Mouse (Mus musculus) neural tube, embryonic 13.5 days (tissue): Measurements from ENCODE around the gene Ccni. TPM values are rescaled to one million over a fixed set of nuclear protein-coding genes. Genes with fewer than 3 reads are reported as not detected.

Source experiments
- ATAC-seq: fragments of 200-750 bp; cut with Nextera tagmentation; 2 replicates; pipeline ENCODE4 v1.8.0; 2017; ENCODE audit warnings: low read depth, mild to moderate bottlenecking, moderate TSS enrichment, moderate library complexity
- H3K27ac ChIP-seq: fragments of 300-500 bp; sonication (generic); replicated peaks from 2 replicates; pipeline ENCODE4 v1.5.1; 2015; ENCODE audit warnings: moderate library complexity, mild to moderate bottlenecking, inconsistent platforms
- H3K27me3 ChIP-seq: fragments of 300-500 bp; sonication (generic); 2 replicates; pipeline ENCODE4 v1.6.1; 2015; ENCODE audit warnings: mild to moderate bottlenecking, inconsistent platforms
- H3K36me3 ChIP-seq: fragments of 300-500 bp; sonication (generic); 2 replicates; pipeline ENCODE4 v1.6.1; 2015; ENCODE audit warnings: mild to moderate bottlenecking, inconsistent platforms
- H3K4me1 ChIP-seq: fragments of 300-500 bp; sonication (generic); replicated peaks from 2 replicates; pipeline ENCODE4 v1.6.1; 2015; ENCODE audit warnings: inconsistent platforms
- H3K4me2 ChIP-seq: fragments of 300-500 bp; sonication (generic); 2 replicates; pipeline ENCODE4 v1.6.1; 2015; ENCODE audit warnings: inconsistent platforms, mild to moderate bottlenecking, moderate library complexity
- H3K4me3 ChIP-seq: fragments of 300-500 bp; sonication (generic); 2 replicates; pipeline ENCODE4 v1.5.1; 2015; ENCODE audit warnings: mild to moderate bottlenecking, inconsistent platforms
- H3K9ac ChIP-seq: fragments of 300-500 bp; sonication (generic); 2 replicates; pipeline ENCODE4 v1.6.1; 2015; ENCODE audit warnings: moderate library complexity, mild to moderate bottlenecking, inconsistent platforms
- H3K9me3 ChIP-seq: fragments of 300-500 bp; sonication (generic); 2 replicates; pipeline ENCODE4 v1.6.1; 2016; ENCODE audit warnings: inconsistent platforms
- WGBS: fragments of 180-500 bp; shearing (Covaris S2); methylation state at CpG from one replicate; pipeline ENCODE4 v1.1.7; 2015; 5-methylcytosine and 5-hydroxymethylcytosine counted together
- polyA plus RNA-seq: library from polyadenylated mRNA; unstranded; fragments of >200 nt; fragmentation: Nextera tagmentation; extraction: Ambion mirVana; gene quantifications from 2 replicates; pipeline ENCODE4 v1.2.1, GENCODE M21; 2015

Ccni gene
- polyA plus RNA-seq, 1 experiment from 2014 or later = 140 TPM

GRCm38 (mm10) chr5:93149969-93150777 lies 56.1 kb downstream of the Ccni start:
- Histone ChIP-seq H3K27me3 (no peaks in the 10 kb centered on the region), H3K4me2 (no peak overlapping the region), H3K4me1 (peaks cover 44% of the 10 kb centered on the region), H3K4me3 (no peak overlapping the region), H3K27ac (no peak overlapping the region), H3K36me3 (peaks cover 15% of the 10 kb centered on the region), H3K9ac (no peak overlapping the region), H3K9me3 (no peaks in the 10 kb centered on the region)
- no peak for ATAC-seq
- WGBS = 80% methylated on average over 12 of the region's 12 CpGs

DNA sequence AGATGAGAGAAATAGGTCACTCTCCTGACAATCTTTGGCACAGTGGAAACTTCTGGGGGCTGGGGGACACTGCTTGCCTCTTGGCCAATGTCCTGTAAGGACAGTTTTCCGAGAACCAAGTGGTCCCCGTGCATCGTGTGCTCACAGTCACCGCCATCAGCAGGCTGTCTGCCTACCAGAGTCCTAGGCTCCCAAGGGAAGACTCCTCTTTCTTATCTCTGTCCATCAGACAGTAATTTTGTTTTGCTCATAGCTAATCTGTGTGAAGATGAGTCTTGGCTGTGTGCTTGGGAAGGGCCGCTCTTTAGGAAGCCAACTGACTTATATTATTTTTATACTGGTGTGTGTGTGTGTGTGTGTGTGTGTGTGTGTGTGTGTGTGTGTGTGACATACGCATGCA lies 60.8 kb downstream of the Ccni start:
- no peaks in the 10 kb centered on the region for H3K9me3 ChIP-seq
- H3K4me2 ChIP-seq = no peak overlapping the region
- no peak overlapping the region for H3K9ac ChIP-seq
- no peak overlapping the region for H3K4me3 ChIP-seq
- H3K4me1 ChIP-seq = peaks cover 40% of the 10 kb centered on the region
- H3K27me3 ChIP-seq = no peaks in the 10 kb centered on the region
- ATAC-seq = no peak; the same call in 1 of the 2 replicates
- 66% methylated on average over 6 of the region's 6 CpGs for WGBS
- peaks cover 40% of the 10 kb centered on the region for H3K36me3 ChIP-seq
- no peak overlapping the region for H3K27ac ChIP-seq

DNA sequence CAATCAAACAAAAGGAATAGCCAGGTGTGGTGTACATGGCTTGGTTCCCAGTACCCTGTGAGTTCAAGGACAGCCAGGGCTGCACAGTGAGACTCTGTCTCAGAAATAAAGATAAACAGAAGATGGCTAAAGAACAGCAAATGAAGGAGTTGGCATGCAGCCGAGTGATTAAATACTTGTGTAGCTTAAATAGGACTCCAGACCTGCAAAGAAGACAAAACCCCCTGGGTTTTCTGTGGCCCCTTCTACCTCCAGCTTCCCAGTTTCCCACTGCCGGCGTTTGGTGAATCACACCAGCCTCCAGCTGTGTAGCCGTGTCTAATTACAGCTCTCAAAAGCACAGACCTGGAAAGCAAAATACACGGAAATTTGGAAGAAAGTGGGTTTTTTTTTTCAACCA lies 61.4 kb downstream of the Ccni start:
- 25% methylated on average over 5 of the region's 5 CpGs for WGBS
- Histone ChIP-seq H3K27ac (0 out of 2 replicates have a peak overlapping the region, but pooled peaks have one; percentile 20), H3K27me3 (no peaks in the 10 kb centered on the region), H3K9me3 (no peaks in the 10 kb centered on the region), H3K4me1 (peaks cover 34% of the 10 kb centered on the region), H3K36me3 (peaks cover 42% of the 10 kb centered on the region), H3K4me3 (no peak overlapping the region), H3K4me2 (no peak overlapping the region), H3K9ac (no peak overlapping the region)
- no peak for ATAC-seq

DNA sequence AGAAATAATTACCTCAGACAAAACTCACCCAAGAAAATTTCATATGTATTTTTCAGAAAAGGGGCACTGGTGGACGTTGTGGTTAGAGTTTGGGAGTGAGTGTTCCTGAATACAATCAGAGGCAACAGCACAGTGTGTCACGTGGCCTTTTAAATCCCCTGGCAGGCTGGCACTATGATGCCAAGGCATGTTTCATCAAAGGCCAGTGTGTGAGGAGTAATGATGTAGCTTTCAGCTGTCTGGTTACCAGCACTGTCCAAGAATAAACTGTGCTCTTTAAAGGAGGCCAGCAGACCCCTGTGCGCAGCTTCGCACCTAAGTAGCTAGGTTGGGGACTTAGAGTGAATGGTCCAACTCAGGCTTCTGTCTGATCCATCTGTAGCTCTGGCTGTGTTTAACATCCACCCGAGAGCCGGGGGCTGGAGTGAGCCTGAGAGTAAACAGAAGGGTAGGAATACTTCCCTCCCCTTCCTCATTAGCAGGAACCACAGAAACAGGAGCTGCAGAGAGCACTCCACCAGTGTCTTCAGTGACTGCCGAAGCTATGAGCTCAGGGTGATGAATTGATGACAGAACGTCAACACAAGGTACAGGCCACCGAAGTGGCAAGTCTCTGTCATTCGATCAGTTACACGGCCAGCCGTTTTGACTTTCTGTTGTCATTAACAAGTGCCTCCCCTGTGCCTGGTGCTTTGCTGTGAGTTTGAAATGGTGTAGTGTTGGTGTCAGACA lies 62.8 kb downstream of the Ccni start:
- Histone ChIP-seq H3K9me3 (no peaks in the 10 kb centered on the region), H3K4me1 (peaks cover 33% of the 10 kb centered on the region), H3K27ac (no peak overlapping the region), H3K4me2 (no peak overlapping the region), H3K27me3 (no peaks in the 10 kb centered on the region), H3K36me3 (peaks cover 41% of the 10 kb centered on the region), H3K9ac (no peak overlapping the region), H3K4me3 (no peak overlapping the region)
- 70% methylated on average over 12 of the region's 12 CpGs for WGBS
- ATAC-seq = peak; percentile 32; the same call in 1 of the 2 replicates

DNA sequence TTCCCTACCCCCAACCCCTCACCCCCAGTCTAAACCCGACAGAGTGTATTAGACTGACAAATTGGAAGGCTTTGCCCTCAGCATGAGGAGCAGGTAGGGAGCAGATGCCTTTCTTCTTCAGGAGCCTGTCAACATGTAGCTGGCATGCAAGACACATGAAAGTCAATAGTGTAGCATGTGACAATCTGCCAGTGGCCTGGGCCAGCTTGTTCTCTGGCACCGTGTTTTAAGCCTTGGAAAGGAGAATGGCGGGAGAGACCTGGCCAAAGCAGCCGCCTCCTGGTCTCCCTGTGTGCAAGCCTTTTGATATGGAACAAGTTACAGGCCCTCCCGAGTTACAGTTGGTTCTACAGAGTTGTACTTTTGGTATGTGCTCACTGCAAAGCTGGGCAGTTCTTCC lies 65.5 kb downstream of the Ccni start:
- Histone ChIP-seq H3K4me2 (no peak overlapping the region), H3K4me3 (no peak overlapping the region), H3K9ac (no peak overlapping the region), H3K4me1 (peaks cover 34% of the 10 kb centered on the region), H3K9me3 (no peaks in the 10 kb centered on the region), H3K27me3 (no peaks in the 10 kb centered on the region), H3K36me3 (peaks cover 38% of the 10 kb centered on the region), H3K27ac (no peak overlapping the region)
- WGBS = 92% methylated on average over 5 of the region's 5 CpGs
- no peak for ATAC-seq

GRCm38 (mm10) chr5:93139350-93139749 lies 66.9 kb downstream of the Ccni start:
- H3K36me3 ChIP-seq = peaks cover 38% of the 10 kb centered on the region
- 95% methylated on average over 9 of the region's 9 CpGs for WGBS

GRCm38 (mm10) chr5:93136956-93137586 lies 69.2 kb downstream of the Ccni start:
- no peaks in the 10 kb centered on the region for H3K27me3 ChIP-seq
- peaks cover 28% of the 10 kb centered on the region for H3K36me3 ChIP-seq
- no peak overlapping the region for H3K4me2 ChIP-seq
- no peak overlapping the region for H3K9ac ChIP-seq
- peaks cover 51% of the 10 kb centered on the region for H3K4me1 ChIP-seq
- ATAC-seq = no peak
- H3K9me3 ChIP-seq = no peaks in the 10 kb centered on the region
- peak overlapping the region; percentile 42; the same call in 1 of the 2 replicates for H3K27ac ChIP-seq
- WGBS = 81% methylated on average over 5 of the region's 5 CpGs
- H3K4me3 ChIP-seq = no peak overlapping the region

More at GRCm38 (mm10) chr5:93139350-93139749, 66.9 kb downstream of the Ccni start:
- no peak overlapping the region for H3K4me3 ChIP-seq
- no peak overlapping the region for H3K4me2 ChIP-seq
- H3K9ac ChIP-seq = no peak overlapping the region
- ATAC-seq = no peak
- no peaks in the 10 kb centered on the region for H3K27me3 ChIP-seq
- no peaks in the 10 kb centered on the region for H3K9me3 ChIP-seq
- H3K4me1 ChIP-seq = peaks cover 35% of the 10 kb centered on the region
- no peak overlapping the region for H3K27ac ChIP-seq

- Histone ChIP-seq H3K4me1 (peaks cover 66% of the 10 kb centered on the region), H3K27me3 (no peaks in the 10 kb centered on the region), H3K4me3 (no peak overlapping the region), H3K4me2 (no peak overlapping the region), H3K9me3 (no peaks in the 10 kb centered on the region), H3K27ac (no peak overlapping the region), H3K9ac (no peak overlapping the region), H3K36me3 (peaks cover 12% of the 10 kb centered on the region)
- ATAC-seq = no peak
- 86% methylated on average over 10 of the region's 10 CpGs for WGBS
These were observed 70.8 kb downstream of the Ccni start for GRCm38 (mm10) chr5:93135368-93136107.

DNA sequence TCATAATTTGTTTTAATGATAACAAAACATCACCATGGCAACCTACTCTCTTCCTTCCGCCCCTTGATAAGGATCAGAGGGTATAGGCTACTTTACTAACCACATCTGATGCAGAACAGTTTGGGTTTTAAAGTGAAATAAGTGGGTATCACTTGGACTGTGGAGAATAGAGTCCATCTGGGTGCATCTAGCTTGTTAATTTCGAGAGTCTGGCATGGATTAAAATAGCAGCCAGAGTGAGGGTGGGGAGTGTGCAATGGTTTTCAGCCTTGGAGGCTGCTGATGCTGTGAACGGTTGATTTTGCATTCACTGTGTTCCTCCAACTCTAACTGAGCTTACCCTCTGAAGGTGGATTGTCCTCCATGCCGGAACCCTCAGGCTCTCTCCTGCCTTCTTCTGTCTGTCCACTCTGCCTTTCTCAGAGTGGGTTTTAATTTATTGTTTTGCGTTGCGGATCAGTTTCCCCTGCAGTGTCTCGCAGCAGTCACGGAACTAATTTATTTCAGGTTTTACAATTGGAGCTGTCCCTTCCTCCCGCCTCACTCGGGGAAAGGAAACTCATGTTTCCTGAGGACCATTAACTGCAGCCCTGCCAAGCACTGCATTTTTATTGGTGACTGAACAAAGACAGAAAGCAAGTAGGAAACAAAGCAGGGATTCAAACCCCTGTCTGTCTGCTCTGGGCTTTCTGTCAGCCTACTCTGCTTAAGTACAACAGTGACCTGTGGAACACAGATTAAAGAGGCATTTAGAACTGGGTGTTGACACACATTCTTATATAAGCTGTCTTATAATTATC lies 72.7 kb downstream of the Ccni start:
- Histone ChIP-seq H3K4me2 (peak overlapping the region; percentile 43), H3K36me3 (no peaks in the 10 kb centered on the region), H3K27ac (peak overlapping the region; percentile 68), H3K9me3 (no peaks in the 10 kb centered on the region), H3K27me3 (no peaks in the 10 kb centered on the region), H3K4me3 (0 out of 2 replicates have a peak overlapping the region, but pooled peaks have one; percentile 3), H3K9ac (no peak overlapping the region), H3K4me1 (peaks cover 85% of the 10 kb centered on the region)
- 5% methylated on average over 10 of the region's 10 CpGs for whole genome bisulfite sequencing
- ATAC-seq = peak; percentile 60
